In genomic region chr6:22019637-22020036, GRCm38 (mm10) we compare ENCODE assay signal across 9 mouse cellular contexts. TPM values are rescaled to one million over a fixed set of nuclear protein-coding genes. Genes with fewer than 3 reads are reported as not detected.
DNase-seq lines count a peak whose midpoint lies in the region; ATAC-seq and TF ChIP-seq lines count a peak whose summit lies in the region.
"Had no signal": no experiment of that assay in that cellular context is flagged by ENCODE, and none has a peak within 500 bp of the region (broad histone marks: within the 10 kb centered on the region; RNA-seq: fewer than 3 reads in every experiment).

No protein-coding gene starts in this region.

- H3K36me3 ChIP-seq in lung, postnatal 0 days (ENCODE audit: insufficient read depth, low read length): no peaks in the 10 kb centered on the region
- no peaks in the 10 kb centered on the region for H3K36me3 ChIP-seq in kidney, embryonic 16.5 days (ENCODE audit: insufficient read depth, low read length)
- H3K36me3 ChIP-seq in stomach, embryonic 16.5 days (ENCODE audit: control insufficient read depth, insufficient read depth, low read length): no peaks in the 10 kb centered on the region

- H3K27ac ChIP-seq in lung, postnatal 0 days (ENCODE audit: low read length): no peak overlapping the region
- peak overlapping the region; percentile 33; the same call in 1 of the 2 replicates for H3K27ac ChIP-seq in kidney, embryonic 16.5 days (ENCODE audit: low read length)
- H3K27ac ChIP-seq in stomach, embryonic 16.5 days (ENCODE audit: low read length): no peak overlapping the region; the same call in 1 of the 2 replicates
- H3K27ac ChIP-seq: liver, embryonic 14.5 days had no signal

- H3K4me1 ChIP-seq in lung, postnatal 0 days (ENCODE audit: insufficient read depth, low read depth, low read length): no peaks in the 10 kb centered on the region
- peaks cover 25% of the 10 kb centered on the region for H3K4me1 ChIP-seq in kidney, embryonic 16.5 days (ENCODE audit: insufficient read depth, low read length)
- H3K4me1 ChIP-seq in stomach, embryonic 16.5 days (ENCODE audit: control insufficient read depth, insufficient read depth, low read length): peaks cover 12% of the 10 kb centered on the region

- H3K9ac ChIP-seq in lung, postnatal 0 days (replicated peaks; ENCODE audit: low read depth): no peak overlapping the region
- H3K9ac ChIP-seq in kidney, embryonic 16.5 days (replicated peaks; ENCODE audit: low read length): 0 out of 2 replicates have a peak overlapping the region, but pooled peaks have one; percentile 7
- H3K9ac ChIP-seq in stomach, embryonic 16.5 days (ENCODE audit: low read length): no peak overlapping the region
- H3K9ac ChIP-seq: liver, embryonic 14.5 days had no signal

- no peak overlapping the region for H3K4me3 ChIP-seq in lung, postnatal 0 days (ENCODE audit: low read depth, low read length)
- no peak overlapping the region for H3K4me3 ChIP-seq in kidney, embryonic 16.5 days (ENCODE audit: low read length)
- H3K4me3 ChIP-seq in stomach, embryonic 16.5 days (replicated peaks; ENCODE audit: low read length): no peak overlapping the region

- H3K9me3 ChIP-seq in lung, postnatal 0 days (ENCODE audit: low read length): no peaks in the 10 kb centered on the region
- no peaks in the 10 kb centered on the region for H3K9me3 ChIP-seq in kidney, embryonic 16.5 days (ENCODE audit: low read length)
- no peaks in the 10 kb centered on the region for H3K9me3 ChIP-seq in stomach, embryonic 16.5 days (replicated peaks; ENCODE audit: control insufficient read depth, low read length)

- WGBS in lung, postnatal 0 days: 34% methylated on average over 10 of the region's 10 CpGs
- 40% methylated on average over 10 of the region's 10 CpGs for WGBS in kidney, embryonic 16.5 days
- whole genome bisulfite sequencing in stomach, embryonic 16.5 days: 45% methylated on average over 10 of the region's 10 CpGs

- H3K4me2 ChIP-seq in lung, postnatal 0 days (replicated peaks; ENCODE audit: low read depth, low read length): no peak overlapping the region
- no peak overlapping the region for H3K4me2 ChIP-seq in kidney, embryonic 16.5 days (replicated peaks; ENCODE audit: low read depth, low read length)
- H3K4me2 ChIP-seq in stomach, embryonic 16.5 days (ENCODE audit: low read depth, low read length): no peak overlapping the region

- TF ChIP-seq EP300 in lung, postnatal 0 days (IDR thresholded peaks at IDR 0.05): no peak

- no peaks in the 10 kb centered on the region for H3K27me3 ChIP-seq in lung, postnatal 0 days (replicated peaks; ENCODE audit: insufficient read depth, low read length)
- H3K27me3 ChIP-seq in kidney, embryonic 16.5 days (ENCODE audit: insufficient read depth, low read length): no peaks in the 10 kb centered on the region
- no peaks in the 10 kb centered on the region for H3K27me3 ChIP-seq in stomach, embryonic 16.5 days (ENCODE audit: control insufficient read depth, insufficient read depth, low read length)

- ATAC-seq in lung, postnatal 0 days: peak; percentile 48; the same call in 1 of the 2 replicates
- no peak for ATAC-seq in kidney, embryonic 16.5 days (ENCODE audit: low FRiP score, low TSS enrichment)
- ATAC-seq in stomach, embryonic 16.5 days (ENCODE audit: insufficient read depth, low FRiP score): peak; percentile 33; the same call in 1 of the 2 replicates
- ATAC-seq in frontal cortex, adult (ENCODE audit: low TSS enrichment): no peak

- DNase-seq in embryo, embryonic 11 days: peak; percentile 31
- no peak for DNase-seq in embryo, embryonic 10 days (ENCODE audit: low spot score)
- DNase-seq in lung, postnatal 0 days (ENCODE audit: low spot score): peak; percentile 43
- DNase-seq in lung, postnatal 25 days (ENCODE audit: low spot score): no peak
- no peak for DNase-seq in cerebellum, postnatal 25 days

- TF ChIP-seq CTCF in lung, postnatal 0 days (IDR thresholded peaks at IDR 0.05): no peak

RNA-seq across cellular contexts. Expression of gene Cped1, which starts 33.9 kb away (rescaled TPM):
- polyA plus RNA-seq in lung, postnatal 0 days (2015; fragmentation: Nextera tagmentation; extraction: Ambion mirVana): 25.0 and 29.4 TPM in 2 replicates
- polyA plus RNA-seq in kidney, embryonic 16.5 days (2015; fragmentation: Nextera tagmentation; extraction: Ambion mirVana): 35.4 and 42.6 TPM in 2 replicates
- polyA plus RNA-seq in stomach, embryonic 16.5 days (2015; fragmentation: Nextera tagmentation; extraction: Ambion mirVana): 26.6 and 27.3 TPM in 2 replicates

Comparison
In these comparisons a context has a peak if more than half of its experiments do, and no peak if none do; other contexts are left out.
1. DNase-seq: peak in embryo, embryonic 11 days (single experiment) and lung, postnatal 0 days (single experiment); none in embryo, embryonic 10 days (single experiment), lung, postnatal 25 days (single experiment) and cerebellum, postnatal 25 days (0 of 2).
2. ATAC-seq: peak in lung, postnatal 0 days (single experiment) and stomach, embryonic 16.5 days (single experiment); none in kidney, embryonic 16.5 days (single experiment) and frontal cortex, adult (single experiment).